Mouse (Mus musculus) hindbrain, embryonic 13.5 days (tissue): ENCODE data around the gene Prop1. TPM values are rescaled to one million over a fixed set of nuclear protein-coding genes. Genes with fewer than 3 reads are reported as not detected.

ENCODE experiments used
- ATAC-seq: fragments of 200-750 bp; cut with Nextera tagmentation; 2 replicates; pipeline ENCODE4 v1.8.0; 2017; ENCODE audit warnings: moderate TSS enrichment; ENCODE audit not compliant: low FRiP score
- H3K27ac ChIP-seq: fragments of 300-500 bp; sonication (generic); 2 replicates; pipeline ENCODE4 v1.5.1; 2015; ENCODE audit warnings: inconsistent platforms, mild to moderate bottlenecking, moderate library complexity
- H3K27me3 ChIP-seq: fragments of 300-500 bp; sonication (generic); 2 replicates; pipeline ENCODE4 v1.6.1; 2015; ENCODE audit warnings: mild to moderate bottlenecking, inconsistent platforms
- H3K36me3 ChIP-seq: fragments of 300-500 bp; sonication (generic); 2 replicates; pipeline ENCODE4 v1.6.1; 2015; ENCODE audit warnings: mild to moderate bottlenecking, inconsistent platforms
- H3K4me1 ChIP-seq: fragments of 300-500 bp; sonication (generic); replicated peaks from 2 replicates; pipeline ENCODE4 v1.6.1; 2015; ENCODE audit warnings: inconsistent platforms
- H3K4me2 ChIP-seq: fragments of 300-500 bp; sonication (generic); 2 replicates; pipeline ENCODE4 v1.6.1; 2015; ENCODE audit warnings: inconsistent platforms, mild to moderate bottlenecking, moderate library complexity
- H3K4me3 ChIP-seq: fragments of 300-500 bp; sonication (generic); 2 replicates; pipeline ENCODE4 v1.5.1; 2015; ENCODE audit warnings: mild to moderate bottlenecking, inconsistent platforms
- H3K9ac ChIP-seq: fragments of 300-500 bp; sonication (generic); 2 replicates; pipeline ENCODE4 v1.6.1; 2015; ENCODE audit warnings: mild to moderate bottlenecking, inconsistent platforms
- H3K9me3 ChIP-seq: fragments of 300-500 bp; sonication (generic); 2 replicates; pipeline ENCODE4 v1.6.1; 2016; ENCODE audit warnings: inconsistent platforms
- WGBS: fragments of 180-500 bp; shearing (Covaris S2); methylation state at CpG from one replicate; pipeline ENCODE4 v1.1.7; 2015; 5-methylcytosine and 5-hydroxymethylcytosine counted together
- polyA plus RNA-seq: library from polyadenylated mRNA; unstranded; fragments of >200 nt; fragmentation: Nextera tagmentation; extraction: Ambion mirVana; gene quantifications from 2 replicates; pipeline ENCODE4 v1.2.1, GENCODE M21; 2015

Gene Prop1
- polyA plus RNA-seq = not detected in 2 replicates

GRCm38 (mm10) chr11:50953665-50954064 lies at the start of gene Prop1:
Prop1 (minus strand) TSS chr11:50953765.
- H3K36me3 ChIP-seq = no peaks in the 10 kb centered on the region
- ATAC-seq = no peak
- H3K4me1 ChIP-seq = no peaks in the 10 kb centered on the region
- H3K4me2 ChIP-seq = no peak within 1 kb of the TSS
- H3K4me3 ChIP-seq = no peak within 1 kb of the TSS
- H3K9me3 ChIP-seq = no peaks in the 10 kb centered on the region
- H3K27ac ChIP-seq = no peak within 1 kb of the TSS
- no peak within 1 kb of the TSS for H3K9ac ChIP-seq
- 72% methylated on average over 6 of the region's 6 CpGs for WGBS
- no peaks in the 10 kb centered on the region for H3K27me3 ChIP-seq

- Histone ChIP-seq H3K9me3 (no peaks in the 10 kb centered on the region), H3K9ac (no peak within 1 kb of the TSS), H3K27me3 (no peaks in the 10 kb centered on the region), H3K4me1 (no peaks in the 10 kb centered on the region), H3K4me2 (no peak within 1 kb of the TSS), H3K27ac (no peak within 1 kb of the TSS), H3K4me3 (no peak within 1 kb of the TSS), H3K36me3 (no peaks in the 10 kb centered on the region)
- no peak for ATAC-seq
- WGBS = 80% methylated on average over 5 of the region's 5 CpGs
These were observed 49.7 kb upstream of the Prop1 start, which contains the start of gene Olfr51 for GRCm38 (mm10) chr11:51003296-51003695. Olfr51 (plus strand) TSS chr11:51003596.

DNA sequence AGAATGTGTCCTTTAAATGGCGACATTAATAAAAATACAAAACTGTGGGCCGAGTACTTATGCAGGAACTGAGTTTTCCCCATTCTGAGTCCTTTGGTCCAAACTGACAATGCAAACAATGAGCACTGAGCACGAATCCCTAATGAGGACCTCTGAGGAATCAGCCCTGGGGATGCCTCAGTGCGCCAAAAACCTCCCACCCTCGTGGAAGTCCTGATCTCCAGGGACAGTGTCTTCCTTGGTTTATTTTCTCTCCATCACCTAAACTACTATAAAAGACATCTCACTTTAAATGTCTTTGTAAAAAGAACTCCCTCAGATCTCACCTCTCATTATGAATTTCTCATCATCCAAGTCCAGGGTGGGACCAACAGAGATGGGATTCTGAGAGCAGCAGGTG lies 28.1 kb upstream of the Prop1 start, which contains the start of gene Olfr1377:
TSS of gene Olfr1377 (plus strand) at position 301 of the 400 bp plus-strand sequence.
- no peaks in the 10 kb centered on the region for H3K36me3 ChIP-seq
- no peak within 1 kb of the TSS for H3K9ac ChIP-seq
- H3K27me3 ChIP-seq = no peaks in the 10 kb centered on the region
- no peaks in the 10 kb centered on the region for H3K4me1 ChIP-seq
- H3K27ac ChIP-seq = no peak within 1 kb of the TSS
- no peak for ATAC-seq
- H3K9me3 ChIP-seq = no peaks in the 10 kb centered on the region
- no peak within 1 kb of the TSS for H3K4me3 ChIP-seq
- 65% methylated on average over 5 of the region's 5 CpGs for WGBS
- H3K4me2 ChIP-seq = no peak within 1 kb of the TSS

DNA sequence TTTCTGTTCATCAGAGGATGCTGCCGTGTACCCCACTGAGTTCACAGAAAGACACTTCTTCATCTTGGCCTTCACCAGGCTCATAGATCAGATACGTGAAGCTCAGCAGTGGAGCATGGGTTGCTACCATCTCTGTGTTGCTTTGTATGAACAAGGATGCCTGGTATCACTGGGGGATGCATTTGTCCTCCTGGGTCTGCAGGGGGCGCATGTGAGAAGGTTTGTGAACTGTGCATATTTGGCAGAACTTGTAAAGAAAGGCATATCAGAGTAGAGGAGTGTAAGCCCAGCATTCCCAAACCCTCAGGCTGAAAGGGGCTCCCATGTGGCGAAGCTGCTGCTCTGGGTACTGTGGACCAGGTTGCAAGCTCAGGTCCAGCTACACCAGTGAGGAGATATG lies 23.7 kb upstream of the Prop1 start:
- no peak for ATAC-seq
- no peaks in the 10 kb centered on the region for H3K36me3 ChIP-seq
- 74% methylated on average over 4 of the region's 4 CpGs for WGBS
- no peaks in the 10 kb centered on the region for H3K9me3 ChIP-seq
- no peak overlapping the region for H3K4me3 ChIP-seq
- H3K9ac ChIP-seq = no peak overlapping the region
- H3K27ac ChIP-seq = no peak overlapping the region
- no peaks in the 10 kb centered on the region for H3K4me1 ChIP-seq
- H3K4me2 ChIP-seq = no peak overlapping the region
- H3K27me3 ChIP-seq = no peaks in the 10 kb centered on the region

GRCm38 (mm10) chr11:50966230-50966629 lies 12.7 kb upstream of the Prop1 start, which contains the start of gene Olfr1378:
Olfr1378 (plus strand) TSS chr11:50966530.
- Histone ChIP-seq H3K4me1 (no peaks in the 10 kb centered on the region), H3K4me2 (no peak within 1 kb of the TSS), H3K27me3 (0 out of 2 replicates have a peak, but pooled peaks cover 3% of the 10 kb centered on the region), H3K27ac (no peak within 1 kb of the TSS), H3K9ac (no peak within 1 kb of the TSS), H3K4me3 (no peak within 1 kb of the TSS), H3K9me3 (no peaks in the 10 kb centered on the region), H3K36me3 (no peaks in the 10 kb centered on the region)
- no peak for ATAC-seq
- WGBS = 88% methylated on average over 11 of the region's 11 CpGs

- ATAC-seq = no peak
- Histone ChIP-seq H3K4me3 (no peak overlapping the region), H3K27me3 (0 out of 2 replicates have a peak, but pooled peaks cover 3% of the 10 kb centered on the region), H3K27ac (no peak overlapping the region), H3K4me1 (no peaks in the 10 kb centered on the region), H3K9me3 (no peaks in the 10 kb centered on the region), H3K36me3 (no peaks in the 10 kb centered on the region), H3K9ac (no peak overlapping the region), H3K4me2 (no peak overlapping the region)
- WGBS = 93% methylated on average over 2 of the region's 2 CpGs
These were observed 11.3 kb upstream of the Prop1 start for GRCm38 (mm10) chr11:50964886-50965285.

- ATAC-seq = no peak
- WGBS = 76% methylated on average over 14 of the region's 14 CpGs
- Histone ChIP-seq H3K9ac (no peak overlapping the region), H3K4me3 (no peak overlapping the region), H3K4me1 (no peaks in the 10 kb centered on the region), H3K4me2 (no peak overlapping the region), H3K36me3 (no peaks in the 10 kb centered on the region), H3K27me3 (no peaks in the 10 kb centered on the region), H3K9me3 (no peaks in the 10 kb centered on the region), H3K27ac (no peak overlapping the region)
These were observed 1.3 kb downstream of the Prop1 start for GRCm38 (mm10) chr11:50952290-50952689.

GRCm38 (mm10) chr11:50943506-50943905 lies 10.1 kb downstream of the Prop1 start, which contains the start of gene 4933414I15Rik:
4933414I15Rik (minus strand) TSS chr11:50943765.
- Histone ChIP-seq H3K4me1 (no peaks in the 10 kb centered on the region), H3K36me3 (no peaks in the 10 kb centered on the region), H3K27me3 (no peaks in the 10 kb centered on the region), H3K9ac (no peak within 1 kb of the TSS), H3K27ac (no peak within 1 kb of the TSS), H3K9me3 (no peaks in the 10 kb centered on the region), H3K4me2 (no peak within 1 kb of the TSS), H3K4me3 (no peak within 1 kb of the TSS)
- 87% methylated on average over 14 of the region's 14 CpGs for WGBS
- ATAC-seq = no peak

DNA sequence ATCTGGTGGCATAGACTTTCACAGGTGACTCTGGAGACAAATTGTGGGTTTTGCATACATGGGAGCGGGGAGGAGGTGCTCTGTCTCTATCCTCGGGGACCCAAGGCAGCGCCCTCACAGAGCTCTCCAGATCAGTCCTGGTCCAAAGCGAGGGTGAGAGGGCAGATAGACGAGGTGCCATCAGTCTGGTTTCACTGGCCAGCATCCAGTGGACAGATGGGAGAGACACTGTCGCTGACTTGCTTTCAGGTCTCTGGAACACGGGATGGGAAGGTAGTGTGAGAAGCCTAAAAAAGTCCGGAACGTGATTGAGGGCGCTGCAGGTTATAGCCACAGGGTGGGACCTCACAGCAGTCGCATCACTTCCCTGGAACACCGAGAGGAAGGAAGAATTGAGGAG lies 11.2 kb downstream of the Prop1 start:
- no peaks in the 10 kb centered on the region for H3K9me3 ChIP-seq
- H3K27ac ChIP-seq = no peak overlapping the region
- no peak overlapping the region for H3K4me3 ChIP-seq
- WGBS = 77% methylated on average over 12 of the region's 12 CpGs
- H3K36me3 ChIP-seq = no peaks in the 10 kb centered on the region
- ATAC-seq = no peak
- H3K4me1 ChIP-seq = no peaks in the 10 kb centered on the region
- no peaks in the 10 kb centered on the region for H3K27me3 ChIP-seq
- H3K9ac ChIP-seq = no peak overlapping the region
- H3K4me2 ChIP-seq = no peak overlapping the region

GRCm38 (mm10) chr11:50939621-50940366 lies 13.8 kb downstream of the Prop1 start:
- H3K4me3 ChIP-seq = no peak overlapping the region
- H3K9me3 ChIP-seq = no peaks in the 10 kb centered on the region
- no peak overlapping the region for H3K4me2 ChIP-seq
- H3K27me3 ChIP-seq = no peaks in the 10 kb centered on the region
- H3K4me1 ChIP-seq = no peaks in the 10 kb centered on the region
- no peaks in the 10 kb centered on the region for H3K36me3 ChIP-seq
- H3K9ac ChIP-seq = no peak overlapping the region
- 36% methylated on average over 14 of the region's 14 CpGs for WGBS
- H3K27ac ChIP-seq = no peak overlapping the region
- peak; percentile 54; the same call in 1 of the 2 replicates for ATAC-seq

GRCm38 (mm10) chr11:50938435-50938834 lies 15.1 kb downstream of the Prop1 start:
- H3K9ac ChIP-seq = no peak overlapping the region
- no peaks in the 10 kb centered on the region for H3K4me1 ChIP-seq
- H3K9me3 ChIP-seq = no peaks in the 10 kb centered on the region
- no peaks in the 10 kb centered on the region for H3K27me3 ChIP-seq
- no peak for ATAC-seq
- H3K4me3 ChIP-seq = no peak overlapping the region
- 84% methylated on average over 8 of the region's 8 CpGs for WGBS
- H3K36me3 ChIP-seq = no peaks in the 10 kb centered on the region
- no peak overlapping the region for H3K4me2 ChIP-seq
- H3K27ac ChIP-seq = no peak overlapping the region

- peak overlapping the region; percentile 58; the same call in 1 of the 2 replicates for H3K27ac ChIP-seq
- 0 out of 2 replicates have a peak overlapping the region, but pooled peaks have one; percentile 44 for H3K9ac ChIP-seq
- peak overlapping the region; percentile 89 for H3K4me2 ChIP-seq
- ATAC-seq = peak; percentile 58
- peaks cover 15% of the 10 kb centered on the region for H3K4me1 ChIP-seq
- 56% methylated on average over 1 of the region's 1 CpGs for WGBS
- peaks cover 4% of the 10 kb centered on the region; the same call in 1 of the 2 replicates for H3K27me3 ChIP-seq
- peak overlapping the region; percentile 65 for H3K4me3 ChIP-seq
- H3K9me3 ChIP-seq = no peaks in the 10 kb centered on the region
- H3K36me3 ChIP-seq = no peaks in the 10 kb centered on the region
These were observed 21.5 kb downstream of the Prop1 start for GRCm38 (mm10) chr11:50932040-50932439.
